Mouse (Mus musculus): ENCODE data around the gene D730048I06Rik. TPM values are rescaled to one million over a fixed set of nuclear protein-coding genes. Genes with fewer than 3 reads are reported as not detected.

D730048I06Rik gene
- total RNA-seq (2023), result not detected

GRCm38 (mm10) chr9:35790001-35790400 is at the start of gene D730048I06Rik, which contains the start of gene Gm27235:
Gene D730048I06Rik (minus strand): TSS chr9:35790112.
Gene Gm27235 (minus strand): TSS chr9:35790101.

GRCm38 (mm10) chr9:35778009-35778408 is 11.9 kb downstream of the D730048I06Rik start, which contains the start of gene Gm17727:
Gene Gm17727 (minus strand): TSS chr9:35778109.

GRCm38 (mm10) chr9:35740749-35741148 is 49.2 kb downstream of the D730048I06Rik start, which contains the start of gene Gm17677:
Gene Gm17677 (plus strand): TSS chr9:35741049.

Other genes with a start within 250 kb of the D730048I06Rik start
- gene Ddx25, start 231.6 kb downstream of the D730048I06Rik start, total RNA-seq (2023), result under 1 TPM; 0.09 to 0.18 TPM
- 1 to 10 TPM; 3.4 to 3.6 TPM for gene Pus3, start 231.5 kb downstream of the D730048I06Rik start, total RNA-seq (2023)
- gene Pate2, start 219.8 kb downstream of the D730048I06Rik start, total RNA-seq (2023), result not detected
- gene Hyls1, start 219.7 kb downstream of the D730048I06Rik start, total RNA-seq (2023), result 1 to 10 TPM; 7.1 to 8.7 TPM
- not detected for gene Pate4, start 178.2 kb downstream of the D730048I06Rik start, total RNA-seq (2023)
- gene Pate3, start 141.9 kb downstream of the D730048I06Rik start, total RNA-seq (2023), result not detected
- gene Pate1, start 102.7 kb downstream of the D730048I06Rik start, total RNA-seq (2023), result not detected
- gene Gm17677, start 49.1 kb downstream of the D730048I06Rik start, total RNA-seq (2023), result not detected
- gene Gm17727, start 12.0 kb downstream of the D730048I06Rik start, total RNA-seq (2023), result not detected
- not detected for gene Gm27235, start within 50 bp of the D730048I06Rik start, total RNA-seq (2023)
- not detected for gene 9230110F15Rik, start 54.0 kb upstream of the D730048I06Rik start, total RNA-seq (2023)
- gene 9230113P08Rik, start 118.3 kb upstream of the D730048I06Rik start, total RNA-seq (2023), result not detected

Data from neutrophil, adult 83 days (primary cell).